14 mouse cellular contexts compared by ENCODE assay signal in the genomic region with DNA sequence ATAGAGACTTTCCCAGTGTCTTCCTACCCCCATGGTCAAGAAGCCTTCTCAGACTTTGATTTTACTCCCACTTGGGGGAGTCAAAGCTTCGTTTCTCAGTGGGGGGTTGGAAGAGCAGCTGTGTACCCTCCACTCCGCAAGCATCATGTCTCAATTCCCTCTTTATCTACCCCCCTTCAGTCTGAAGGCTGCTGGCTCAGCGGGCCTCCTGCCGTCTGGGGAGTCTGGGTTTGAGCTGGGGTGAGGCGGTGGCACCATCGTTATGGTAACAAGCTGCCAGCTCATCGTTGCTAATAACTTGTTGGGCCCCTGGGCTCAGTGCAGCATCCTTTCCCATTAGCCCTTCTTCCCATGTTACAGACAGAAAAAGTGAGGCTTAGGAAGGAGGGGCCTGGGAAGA. TPM values are rescaled to one million over a fixed set of nuclear protein-coding genes. Genes with fewer than 3 reads are reported as not detected.
DNase-seq lines count a peak whose midpoint lies in the region; TF ChIP-seq lines count a peak whose summit lies in the region.
"Had no signal": no experiment of that assay in that cellular context is flagged by ENCODE, and none has a peak within 500 bp of the region (broad histone marks: within the 10 kb centered on the region; RNA-seq: fewer than 3 reads in every experiment).

No protein-coding gene starts in this region.

- peak; percentile 38 to 46 for DNase-seq in cerebellum, postnatal 10 days
- no peak for DNase-seq in cerebellum, postnatal 4 days (ENCODE audit: low spot score in 2 of 2)
- DNase-seq in left cerebral cortex, adult 2 months (ENCODE audit: extremely low spot score in 1 of 2, low spot score in 2 of 2) = no peak
- DNase-seq in left cerebral cortex, postnatal 36 days (ENCODE audit: low spot score in 2 of 2) = no peak
- DNase-seq in lung, postnatal 4 days = no peak
- DNase-seq: adrenal gland, postnatal 25 days; heart, postnatal 14 days; liver; liver, postnatal 0 days had no signal

- peaks cover 82% of the 10 kb centered on the region for H3K4me1 ChIP-seq in E14TG2a.4 (replicated peaks; ENCODE audit: low read depth, low read length)
- H3K4me1 ChIP-seq in cortical plate, adult 2 months (ENCODE audit: control insufficient read depth, insufficient read depth, low read length) = peaks cover 2% of the 10 kb centered on the region

- TF ChIP-seq CTCF in left cerebral cortex, adult 2 months (IDR thresholded peaks at IDR 0.05) = no peak
- TF ChIP-seq CTCF in E14TG2a.4 (conservative IDR thresholded peaks at IDR 0.05; ENCODE audit: low read length) = no peak
- no peak for TF ChIP-seq CTCF in cortical plate, adult 2 months (IDR thresholded peaks at IDR 0.05; ENCODE audit: extremely low read depth, insufficient read depth, low read length)

- no peaks in the 10 kb centered on the region for H3K9me3 ChIP-seq in E14TG2a.4 (ENCODE audit: low read length)
- H3K9me3 ChIP-seq: forebrain, embryonic 13.5 days had no signal

- 0 out of 2 replicates have a peak, but pooled peaks have one; percentile 10 for TF ChIP-seq POLR2A in cortical plate, adult 2 months (IDR thresholded peaks at IDR 0.05; ENCODE audit: extremely low read depth, insufficient read depth, low read length)

- intact Hi-C loops in left cerebral cortex, adult 2 months (cut with DNase I) = loop anchor here (1.0 kb wide), 1 partner anchor 31 kb away; no protein-coding TSS in a partner anchor
- intact Hi-C loops in left cerebral cortex, postnatal 36 days (cut with DNase I) = loop anchor here (2.0 kb wide), 1 partner anchor 65 kb away; no protein-coding TSS in a partner anchor

- H3K36me3 ChIP-seq in E14TG2a.4 (ENCODE audit: insufficient read depth, low read length) = peaks cover 6% of the 10 kb centered on the region; the same call in 1 of the 2 replicates

- H3K4me3 ChIP-seq in left cerebral cortex, adult 2 months = peak overlapping the region; percentile 47
- H3K4me3 ChIP-seq in E14TG2a.4 (replicated peaks; ENCODE audit: low read length) = 0 out of 2 replicates have a peak overlapping the region, but pooled peaks have one; percentile 10
- peak overlapping the region; percentile 55 for H3K4me3 ChIP-seq in cortical plate, adult 2 months (ENCODE audit: insufficient read depth, low read length)
- H3K4me3 ChIP-seq: forebrain, embryonic 13.5 days had no signal

- H3K27ac ChIP-seq in left cerebral cortex, adult 2 months = peak overlapping the region; percentile 94
- H3K27ac ChIP-seq in cortical plate, adult 2 months (ENCODE audit: insufficient read depth, low read length) = peak overlapping the region; percentile 87

- peaks cover 19% of the 10 kb centered on the region for H3K27me3 ChIP-seq in E14TG2a.4 (ENCODE audit: insufficient read depth, low read length)

RNA-seq across cellular contexts. Expression of a gene that starts 3.1 kb away (rescaled TPM):
- total RNA-seq in left cerebral cortex, adult 2 months (2021) = 100 to 1,000 TPM; 372 to 403 TPM
- total RNA-seq in left cerebral cortex, postnatal 36 days (2021) = 100 to 1,000 TPM; 380 to 420 TPM
- polyA plus RNA-seq in cortical plate, adult 2 months (2012; rRNA removed) = 222 and 224 TPM in 2 replicates
- polyA plus RNA-seq: activated CD4-positive, CD25-positive, alpha-beta regulatory T cell, adult 4 months; C2C12 had no signal

RNA-seq across cellular contexts. Expression of a gene that starts 48.6 kb away (rescaled TPM):
- 1 to 10 TPM; 4.1 to 4.2 TPM for total RNA-seq in left cerebral cortex, adult 2 months (2021)
- 1 to 10 TPM; 1.9 to 4.1 TPM for total RNA-seq in left cerebral cortex, postnatal 36 days (2021)
- 9.5 and 11.6 TPM in 2 replicates for polyA plus RNA-seq in cortical plate, adult 2 months (2012; rRNA removed)

Comparison
In these comparisons a context has a peak if more than half of its experiments do, and no peak if none do; other contexts are left out.
1. DNase-seq: peak in cerebellum, postnatal 10 days (2 of 2); none in cerebellum, postnatal 4 days (0 of 2), left cerebral cortex, adult 2 months (0 of 2), left cerebral cortex, postnatal 36 days (0 of 2) and lung, postnatal 4 days (0 of 2).
2. Peak in every context shown above with its lines, with median percentiles within 50 percentile points of each other: H3K4me3 ChIP-seq.